Mouse (Mus musculus): Measurements from ENCODE around the gene Cntnap2.
A peak's percentile ranks its signal among the peaks of the same experiment; 100 is the strongest.

The Cntnap2 gene

GRCm38 (mm10) chr6:46696187-46696586 is 1637.0 kb downstream of the Cntnap2 start:
- no peak for DNase-seq (ENCODE audit: low spot score)

- no peak for DNase-seq (ENCODE audit: low spot score)
Measured at GRCm38 (mm10) chr6:46699343-46699742, 1640.2 kb downstream of the Cntnap2 start.

GRCm38 (mm10) chr6:46704293-46705170 is 1645.4 kb downstream of the Cntnap2 start:
- peak; percentile 0 for DNase-seq (ENCODE audit: low spot score)

GRCm38 (mm10) chr6:46705926-46706325 is 1646.8 kb downstream of the Cntnap2 start:
- DNase-seq (ENCODE audit: low spot score): no peak

GRCm38 (mm10) chr6:46716576-46716975 is 1657.4 kb downstream of the Cntnap2 start:
- DNase-seq (ENCODE audit: low spot score): no peak

GRCm38 (mm10) chr6:46733794-46734193 is 1674.6 kb downstream of the Cntnap2 start:
- no peak for DNase-seq (ENCODE audit: low spot score)

- no peak for DNase-seq (ENCODE audit: low spot score)
Measured at GRCm38 (mm10) chr6:46748448-46748847, 1689.3 kb downstream of the Cntnap2 start.

- no peak for DNase-seq (ENCODE audit: low spot score)
Measured at GRCm38 (mm10) chr6:46763481-46763880, 1704.3 kb downstream of the Cntnap2 start.

- no peak for DNase-seq (ENCODE audit: low spot score)
Measured at GRCm38 (mm10) chr6:46774529-46774928, 1715.4 kb downstream of the Cntnap2 start.

GRCm38 (mm10) chr6:46802264-46803110 is 1743.3 kb downstream of the Cntnap2 start:
- no peak for DNase-seq (ENCODE audit: low spot score)

GRCm38 (mm10) chr6:46856635-46857034 is 1797.5 kb downstream of the Cntnap2 start:
- DNase-seq (ENCODE audit: low spot score): no peak

GRCm38 (mm10) chr6:46861076-46861475 is 1801.9 kb downstream of the Cntnap2 start:
- no peak for DNase-seq (ENCODE audit: low spot score)

GRCm38 (mm10) chr6:46866317-46866716 is 1807.2 kb downstream of the Cntnap2 start:
- DNase-seq (ENCODE audit: low spot score): no peak

- no peak for DNase-seq (ENCODE audit: low spot score)
Measured at GRCm38 (mm10) chr6:46886230-46886629, 1827.1 kb downstream of the Cntnap2 start.

GRCm38 (mm10) chr6:46909167-46909566 is 1850.0 kb downstream of the Cntnap2 start:
- no peak for DNase-seq (ENCODE audit: low spot score)

- DNase-seq (ENCODE audit: low spot score): no peak
Measured at GRCm38 (mm10) chr6:46918701-46919274, 1859.6 kb downstream of the Cntnap2 start.

GRCm38 (mm10) chr6:46919973-46920372 is 1860.8 kb downstream of the Cntnap2 start:
- DNase-seq (ENCODE audit: low spot score): no peak

- no peak for DNase-seq (ENCODE audit: low spot score)
Measured at GRCm38 (mm10) chr6:46924709-46925108, 1865.6 kb downstream of the Cntnap2 start.

- no peak for DNase-seq (ENCODE audit: low spot score)
Measured at GRCm38 (mm10) chr6:46945703-46946102, 1886.5 kb downstream of the Cntnap2 start.

- peak; percentile 13 for DNase-seq (ENCODE audit: low spot score)
Measured at GRCm38 (mm10) chr6:46961022-46961686, 1902.0 kb downstream of the Cntnap2 start.

- DNase-seq (ENCODE audit: low spot score): no peak
Measured at GRCm38 (mm10) chr6:46963261-46963660, 1904.1 kb downstream of the Cntnap2 start.

- DNase-seq (ENCODE audit: low spot score): no peak
Measured at GRCm38 (mm10) chr6:46963693-46964092, 1904.5 kb downstream of the Cntnap2 start.

Data from lung, postnatal 25 days (tissue).